Mouse (Mus musculus) heart, adult 9 months (tissue): ENCODE measurements at regions not wholly inside any gene's neighbourhood (a gene's known extent, or its start where the extent isn't known, plus 50 kb on each side); places are given as distances from the start of the nearest gene placed in this dataset.
A peak's percentile ranks its signal among the peaks of the same experiment; 100 is the strongest.

Source experiments
- DNase-seq, 2 experiments: peaks; one replicate each; pipeline ENCODE4 v3.0.0; 2022; ENCODE audit warnings: low spot score in 2 of 2

DNA sequence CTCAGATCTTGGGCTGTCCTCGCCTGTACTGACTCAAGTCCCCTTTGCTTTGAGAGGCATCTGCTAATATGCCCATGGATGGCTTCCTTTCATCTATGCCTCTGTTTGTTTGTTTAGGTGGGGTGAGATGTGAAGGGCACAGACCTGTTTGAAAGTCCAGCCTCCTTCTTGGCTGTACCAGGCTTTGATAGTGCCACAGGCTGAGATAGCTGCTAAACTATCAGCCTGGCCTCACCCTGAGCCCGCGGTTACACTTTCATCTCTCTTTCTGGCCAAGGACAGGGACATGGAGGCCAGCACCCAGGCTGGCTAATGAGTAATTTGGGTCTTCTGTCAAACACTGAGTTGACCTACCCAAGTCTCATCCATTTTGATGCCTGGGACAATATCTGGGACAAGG lies 105.0 kb upstream of the Parp11 start:
- DNase-seq: no peak

- no peak for DNase-seq
Measured at GRCm38 (mm10) chr6:127348770-127349409, 97.8 kb upstream of the Parp11 start.

DNA sequence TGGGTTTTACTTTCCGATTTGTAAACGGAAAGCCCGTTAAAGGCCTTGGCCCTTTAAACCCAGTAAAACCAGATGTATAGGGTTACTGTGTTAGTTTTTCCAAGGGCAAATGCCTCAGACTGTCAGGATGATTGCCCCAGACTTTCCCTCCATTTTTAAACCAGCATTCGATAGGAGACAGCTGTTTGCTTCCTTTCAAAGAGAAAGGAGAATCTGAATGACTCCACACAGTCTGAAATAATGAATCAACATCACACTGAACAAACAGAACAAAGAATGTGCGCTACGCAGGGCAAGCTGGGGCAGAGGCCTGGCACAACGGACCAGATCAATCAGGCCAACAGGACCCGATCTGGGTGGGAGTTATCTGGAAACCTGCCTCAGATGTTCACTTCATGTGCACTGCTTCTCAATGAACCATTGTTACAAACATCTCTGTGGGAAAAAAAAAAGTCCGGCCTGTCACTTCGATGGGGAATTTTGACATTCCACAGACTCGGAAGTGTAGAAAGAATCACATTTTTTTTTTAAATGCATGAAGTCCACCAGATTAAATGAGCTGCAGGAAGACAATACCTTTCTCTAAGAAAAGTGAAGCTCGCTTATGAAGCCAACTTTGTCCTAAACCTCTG lies 97.0 kb upstream of the Parp11 start:
- no peak for DNase-seq

- DNase-seq: no peak
Measured at GRCm38 (mm10) chr6:127351691-127352090, 94.9 kb upstream of the Parp11 start.

DNA sequence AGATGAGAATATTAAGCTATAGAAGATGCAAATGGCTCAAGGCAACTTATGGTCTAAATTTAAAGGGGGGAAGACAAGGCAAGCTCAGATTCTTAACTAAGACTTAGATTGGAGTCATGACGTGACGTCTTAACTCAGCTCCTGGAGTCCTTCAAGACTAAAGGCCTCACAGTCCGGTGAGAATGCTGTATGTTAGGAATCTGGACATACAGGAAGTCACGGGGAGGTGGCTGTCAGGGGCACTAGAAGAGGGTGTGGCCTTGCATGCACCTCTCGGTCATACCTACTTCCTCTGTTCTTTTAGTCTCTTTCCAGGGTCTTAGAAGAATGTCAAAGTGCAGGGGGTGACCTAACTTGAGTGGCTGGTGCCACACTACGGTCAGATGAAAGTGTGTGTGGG lies 91.5 kb upstream of the Parp11 start:
- DNase-seq: no peak

DNA sequence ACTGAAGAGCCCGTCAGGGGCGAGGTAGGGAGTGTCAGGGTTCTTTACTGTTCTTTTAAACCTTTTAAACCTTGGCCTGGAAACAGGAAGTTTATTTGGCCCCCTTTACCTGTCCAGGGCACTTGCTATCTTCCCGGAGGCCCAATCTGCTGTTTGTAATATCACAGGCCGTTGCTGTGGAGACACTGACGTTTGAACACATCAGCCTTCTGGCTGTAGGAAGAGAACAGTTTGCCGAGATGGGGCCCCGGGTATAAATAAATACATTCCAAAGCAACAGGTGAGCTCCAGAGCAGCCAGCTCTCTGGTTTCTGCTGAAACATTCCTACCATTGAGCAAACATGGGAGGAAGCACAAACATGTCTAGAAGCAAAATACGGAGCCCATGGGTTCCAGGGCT lies 90.2 kb upstream of the Parp11 start:
- no peak for DNase-seq

GRCm38 (mm10) chr6:127358805-127359204 lies 87.8 kb upstream of the Parp11 start:
- no peak for DNase-seq

GRCm38 (mm10) chr6:127359391-127359874 lies 87.2 kb upstream of the Parp11 start:
- peak in 1 of 2 experiments; percentile 44 for DNase-seq

GRCm38 (mm10) chr6:127362166-127362565 lies 84.5 kb upstream of the Parp11 start:
- DNase-seq: no peak

GRCm38 (mm10) chr6:127362966-127363752 lies 83.5 kb upstream of the Parp11 start:
- DNase-seq: no peak

DNA sequence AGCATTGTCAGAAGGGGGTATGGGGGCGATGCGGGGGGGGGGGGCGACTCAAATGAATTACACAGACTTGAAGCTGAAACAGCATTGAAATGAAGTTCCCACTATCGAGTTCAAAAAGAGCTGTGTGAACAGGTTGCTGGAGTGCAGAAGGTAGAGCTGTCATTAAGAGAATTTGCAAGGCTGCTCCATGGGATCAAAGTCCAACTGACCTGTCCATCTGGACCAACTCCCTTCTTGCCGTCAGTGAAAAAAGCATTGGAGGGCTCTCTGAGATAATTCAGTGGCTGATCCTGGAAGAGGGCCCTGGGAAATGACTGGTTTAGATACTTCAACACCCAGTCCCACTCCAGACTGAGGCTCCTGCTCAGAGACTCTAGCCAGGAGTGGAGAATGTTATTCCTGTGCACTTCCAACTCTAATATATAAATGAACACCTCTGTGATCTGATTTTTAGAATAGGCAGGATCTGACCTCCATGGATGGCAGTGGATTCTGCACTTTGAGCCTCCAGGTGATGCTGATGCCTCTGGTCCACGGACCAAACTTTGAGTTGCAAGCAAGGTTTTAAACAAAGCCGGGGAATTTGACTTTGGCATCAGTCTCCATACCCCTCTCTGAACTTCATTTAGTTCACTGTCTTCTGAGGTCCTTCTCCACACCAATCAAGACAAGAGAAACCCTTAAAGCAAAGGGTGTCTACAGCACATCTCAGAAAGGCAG lies 82.6 kb upstream of the Parp11 start:
- no peak for DNase-seq

- no peak for DNase-seq
Measured at GRCm38 (mm10) chr6:127364591-127365187, 82.0 kb upstream of the Parp11 start.

DNA sequence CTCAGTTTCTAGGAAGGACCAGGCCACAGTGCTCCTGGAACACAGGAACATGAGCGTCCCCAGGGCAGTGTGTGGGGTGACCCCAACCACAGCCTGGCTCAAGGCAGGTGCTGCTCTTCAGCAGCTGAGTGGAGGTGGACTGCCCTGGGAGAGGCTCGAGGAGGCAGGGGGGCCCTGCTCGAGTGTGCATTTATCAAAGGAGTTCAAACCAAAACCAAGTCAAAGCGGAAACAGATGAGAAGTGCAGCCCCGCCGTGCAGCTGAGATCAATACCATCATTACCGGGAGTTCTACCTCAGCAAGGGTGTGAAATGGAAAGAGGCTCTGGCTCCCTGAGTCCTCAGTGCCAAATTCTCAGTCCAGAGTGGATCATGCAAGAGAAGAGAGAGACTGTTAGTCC lies 81.4 kb upstream of the Parp11 start:
- DNase-seq: no peak

- no peak for DNase-seq
Measured at GRCm38 (mm10) chr6:127365651-127366050, 81.0 kb upstream of the Parp11 start.

DNA sequence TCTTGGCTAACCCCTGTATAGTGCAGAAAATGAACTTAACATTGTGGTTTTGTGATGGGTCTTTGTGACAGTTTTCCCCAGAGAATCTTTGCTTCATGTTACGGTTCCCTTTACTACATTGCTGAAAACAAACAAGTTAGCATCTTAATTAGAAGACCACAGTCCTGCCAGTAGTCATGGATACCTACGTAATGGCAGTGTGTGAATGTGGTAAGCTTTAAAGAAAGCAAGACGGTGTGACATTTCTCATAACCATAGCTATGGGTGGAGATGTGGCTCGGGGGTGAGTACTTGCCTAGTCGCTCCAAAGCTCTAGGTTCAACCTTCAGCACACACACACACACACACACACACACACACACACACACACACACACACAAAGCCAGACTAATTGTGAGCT lies 73.6 kb upstream of the Parp11 start:
- DNase-seq: no peak

DNA sequence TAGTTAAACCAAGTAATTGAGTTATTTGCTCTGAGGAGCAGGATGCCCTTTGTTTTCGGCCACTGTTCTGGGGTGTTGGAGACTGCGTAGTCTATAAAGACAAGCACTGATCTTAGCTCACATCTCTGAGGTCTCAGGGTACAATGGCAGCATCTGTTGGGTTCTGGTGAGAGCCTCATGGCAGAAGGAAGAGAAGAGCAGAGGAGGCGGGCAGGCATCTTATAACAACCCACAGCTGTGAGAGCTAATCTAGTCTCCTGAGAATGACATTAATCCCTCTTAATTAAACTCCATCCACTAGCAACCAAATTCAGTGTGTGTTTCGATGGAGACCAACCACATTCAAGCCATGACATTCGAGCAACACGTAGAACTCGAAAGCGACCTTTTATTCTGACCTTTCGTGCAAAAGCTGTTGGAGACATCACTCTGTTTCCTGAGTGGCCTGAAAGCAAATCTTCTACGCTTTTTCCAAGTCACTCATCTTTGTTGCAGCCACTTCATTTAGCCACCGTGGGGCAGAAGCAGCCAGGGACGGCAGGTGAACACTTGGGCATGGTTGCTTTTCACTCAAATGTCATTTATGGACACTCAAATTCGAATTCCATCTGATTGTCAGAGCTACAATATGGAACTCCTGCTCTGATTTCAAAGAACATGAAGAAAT lies 72.7 kb upstream of the Parp11 start:
- DNase-seq: no peak

- peak; percentile 8 to 9 for DNase-seq
Measured at GRCm38 (mm10) chr6:127374464-127375143, 72.0 kb upstream of the Parp11 start.

DNA sequence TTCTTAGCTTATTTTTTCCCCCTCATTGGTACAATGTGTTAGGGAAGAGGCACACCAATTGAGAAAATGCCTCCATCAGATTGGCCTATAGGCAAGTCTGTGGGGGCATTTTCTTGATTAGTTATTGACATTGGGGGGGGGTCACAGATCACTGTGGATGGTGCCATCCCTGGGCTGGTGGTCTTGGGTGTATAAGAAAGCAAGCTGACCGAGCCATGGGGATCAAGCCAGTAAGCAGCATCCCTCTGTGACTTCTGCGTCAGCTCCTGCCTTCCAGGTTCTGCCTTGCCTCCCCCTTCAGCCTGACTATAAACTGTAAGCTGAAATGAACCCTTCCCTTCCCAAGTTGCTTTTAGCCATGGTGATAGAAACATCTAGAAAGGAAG lies 71.5 kb upstream of the Parp11 start:
- DNase-seq: no peak

DNA sequence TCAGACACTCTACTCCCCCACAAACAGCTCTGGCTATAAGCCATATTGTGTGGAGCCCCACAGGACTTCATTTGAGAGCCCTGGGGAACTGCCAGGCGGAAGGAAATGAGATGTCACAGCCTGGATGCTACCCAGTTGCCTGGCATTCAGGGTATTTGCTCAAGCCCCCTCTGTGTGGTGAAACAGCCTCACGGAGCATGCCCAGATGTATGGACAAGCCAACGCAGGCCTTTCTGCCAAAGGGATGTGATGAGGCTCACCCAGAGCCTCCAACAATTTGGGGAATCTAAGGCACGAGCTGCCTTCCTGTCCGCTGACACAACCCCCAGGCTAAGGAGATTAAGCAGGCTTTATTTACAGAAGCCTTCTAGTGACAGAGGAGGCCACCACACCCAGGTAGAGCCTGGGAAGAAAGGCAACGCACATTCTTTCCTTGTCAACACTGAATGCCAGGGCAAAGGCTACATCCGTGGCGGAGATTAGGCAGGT lies 70.9 kb upstream of the Parp11 start:
- DNase-seq: no peak

DNA sequence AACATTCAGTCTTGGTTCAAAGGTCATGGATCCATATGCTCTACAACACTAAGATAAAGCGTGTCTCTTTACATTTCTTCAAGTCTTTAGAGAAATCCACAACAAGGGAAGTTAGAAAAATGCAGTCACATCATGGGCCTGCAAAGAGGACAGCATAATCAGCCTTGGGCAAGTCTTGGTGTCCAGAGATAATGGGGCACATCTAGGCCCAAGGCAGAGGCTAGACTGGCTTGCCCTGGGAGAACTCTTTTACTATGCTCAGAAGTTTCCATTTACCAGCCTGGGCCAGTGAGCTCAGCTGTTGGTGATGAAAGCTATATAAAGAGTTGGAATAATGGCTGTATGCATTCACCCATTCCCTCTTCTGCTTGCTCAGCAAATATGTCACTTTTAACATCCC lies 67.9 kb upstream of the Parp11 start:
- DNase-seq: no peak

DNA sequence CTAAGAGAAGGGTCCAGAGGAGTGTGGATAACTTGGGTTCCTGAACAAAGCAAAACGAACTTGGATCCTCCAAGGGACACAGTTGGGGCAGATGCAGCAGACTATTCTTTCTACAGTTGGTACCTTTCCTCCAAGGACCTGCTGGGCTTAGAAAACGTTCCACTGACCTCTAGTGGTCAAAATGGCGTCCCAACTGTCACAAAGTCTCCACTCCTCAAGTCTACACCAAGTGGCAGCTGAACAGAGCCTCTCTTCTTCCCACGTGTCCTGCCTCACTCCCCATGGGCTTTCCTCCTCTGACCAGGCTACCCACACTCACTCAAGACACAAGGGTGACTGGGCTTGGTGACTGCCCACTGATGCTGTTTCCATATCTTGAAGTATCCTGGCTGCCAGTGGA lies 67.1 kb upstream of the Parp11 start:
- no peak for DNase-seq
